Mouse (Mus musculus): ENCODE measurements around the gene Necab2. TPM values are rescaled to one million over a fixed set of nuclear protein-coding genes. Genes with fewer than 3 reads are reported as not detected.

The Necab2 gene
- polyA plus RNA-seq, 1 experiment, result 0.72 TPM

DNA sequence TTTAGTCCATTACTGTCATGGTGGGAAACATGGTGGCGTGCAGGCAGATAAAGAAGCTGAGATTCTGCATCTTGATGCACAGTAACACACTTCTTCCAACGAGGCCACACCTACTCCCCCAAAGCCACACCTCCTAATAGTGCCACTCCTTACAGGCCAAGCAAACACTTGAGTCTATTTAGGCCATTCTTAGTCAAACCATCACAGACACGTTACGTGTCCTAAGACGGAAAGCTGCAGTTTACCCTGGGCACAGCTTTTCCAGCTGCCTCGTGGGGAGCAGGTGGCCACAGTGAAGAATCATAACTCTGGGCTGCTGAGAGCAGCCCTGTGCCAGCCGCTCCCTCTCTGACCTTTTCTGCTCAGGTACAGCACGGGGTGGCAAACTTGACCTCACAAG is 38.2 kb upstream of the Necab2 start:
- no peak overlapping the region for H3K4me3 ChIP-seq (ENCODE audit: low read depth, low read length)
- WGBS, result 76% methylated on average over 8 of the region's 8 CpGs
- TF ChIP-seq CTCF (IDR thresholded peaks at IDR 0.05; ENCODE audit: extremely low read depth, insufficient read length, insufficient replicate concordance, low read depth, low read length) (no peak), POLR2A (IDR thresholded peaks at IDR 0.05; ENCODE audit: low read depth, low read length) (no peak)
- H3K4me1 ChIP-seq (ENCODE audit: control insufficient read depth, insufficient read depth, insufficient read length, low read length), result no peaks in the 10 kb centered on the region; the same call in 1 of the 2 replicates
- no peaks in the 10 kb centered on the region for H3K27me3 ChIP-seq (ENCODE audit: control insufficient read depth, insufficient read depth, low read length)
- H3K36me3 ChIP-seq (ENCODE audit: control insufficient read depth, insufficient read depth, low read length), result peaks cover 33% of the 10 kb centered on the region
- no peak overlapping the region for H3K27ac ChIP-seq (ENCODE audit: insufficient read depth, low read depth, low read length)

DNA sequence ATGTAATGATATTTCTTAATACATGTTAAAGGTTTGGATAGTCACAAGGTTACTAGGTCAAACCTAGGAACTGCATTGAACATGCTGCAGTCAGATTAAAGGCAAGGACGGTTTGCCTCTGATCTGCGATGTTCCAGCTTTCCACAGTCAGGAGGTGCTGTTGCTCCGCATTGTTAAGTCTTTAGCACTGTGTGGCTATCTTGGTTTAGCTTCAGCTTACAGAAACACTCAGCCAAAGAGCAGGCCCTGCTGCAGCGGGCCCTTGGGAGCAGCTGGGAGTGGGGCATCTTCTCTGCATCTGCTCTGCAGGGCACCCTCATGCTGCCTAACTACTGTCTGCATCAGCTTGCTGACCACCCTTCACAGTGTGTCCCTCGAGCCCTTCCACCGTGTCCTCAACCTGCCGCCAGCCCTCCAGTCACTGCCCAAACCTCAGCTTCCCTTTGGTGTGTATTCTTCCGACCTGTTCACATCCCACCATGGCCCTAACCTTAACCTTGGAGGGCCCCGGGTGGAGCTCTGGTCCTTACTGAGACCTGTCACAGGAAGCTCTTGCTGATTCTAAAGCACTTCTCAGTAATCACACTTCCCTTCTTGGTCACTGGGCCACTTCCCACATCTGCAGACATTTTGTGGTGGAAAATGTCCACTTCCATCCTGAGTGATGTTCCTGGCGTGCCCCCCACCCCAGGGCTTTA is 34.3 kb upstream of the Necab2 start:
- Histone ChIP-seq H3K27me3 (ENCODE audit: control insufficient read depth, insufficient read depth, low read length) (no peaks in the 10 kb centered on the region), H3K36me3 (ENCODE audit: control insufficient read depth, insufficient read depth, low read length) (peaks cover 30% of the 10 kb centered on the region), H3K4me1 (ENCODE audit: control insufficient read depth, insufficient read depth, insufficient read length, low read length) (no peaks in the 10 kb centered on the region; the same call in 1 of the 2 replicates), H3K27ac (ENCODE audit: insufficient read depth, low read depth, low read length) (no peak overlapping the region), H3K4me3 (ENCODE audit: low read depth, low read length) (no peak overlapping the region)
- TF ChIP-seq POLR2A (IDR thresholded peaks at IDR 0.05; ENCODE audit: low read depth, low read length) (no peak), CTCF (IDR thresholded peaks at IDR 0.05; ENCODE audit: extremely low read depth, insufficient read length, insufficient replicate concordance, low read depth, low read length) (no peak)
- 57% methylated on average over 10 of the region's 10 CpGs for WGBS

DNA sequence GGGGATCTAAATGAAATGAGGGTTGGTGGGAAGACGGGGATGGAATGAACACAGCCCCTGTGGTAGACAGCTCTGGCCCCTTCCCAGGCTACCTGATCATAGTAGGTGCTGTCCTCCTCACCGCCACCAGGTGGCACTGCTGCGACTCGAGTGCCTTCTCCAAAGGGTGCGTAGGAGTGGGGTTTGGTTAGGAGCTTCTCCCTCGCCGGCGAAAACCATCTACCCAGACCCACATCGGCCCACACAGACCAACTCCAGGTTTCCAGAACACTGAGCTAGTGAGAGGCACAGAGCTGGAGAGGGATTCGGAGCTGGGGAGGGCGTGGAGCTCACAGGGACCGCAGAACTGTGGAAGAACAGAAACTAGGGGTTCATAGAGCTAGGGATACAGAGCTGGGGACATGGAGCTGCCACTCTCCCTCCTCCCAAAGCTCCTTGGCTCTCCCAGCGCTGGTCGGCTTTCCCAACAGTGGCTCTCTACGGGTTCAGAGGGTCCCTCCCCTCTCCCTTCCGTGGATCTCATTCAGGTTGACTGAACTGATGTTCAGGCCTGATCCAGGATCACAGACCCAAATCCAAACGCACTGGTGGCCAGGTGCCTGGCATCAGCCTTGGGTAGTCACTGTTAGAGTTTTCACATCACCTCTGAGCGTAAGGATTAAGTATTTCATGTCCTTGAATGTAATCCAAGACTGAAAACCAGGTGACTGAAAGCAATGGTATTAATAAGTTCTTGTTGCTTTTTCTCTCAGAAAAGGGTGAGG is 33.6 kb upstream of the Necab2 start:
- Histone ChIP-seq H3K27me3 (ENCODE audit: control insufficient read depth, insufficient read depth, low read length) (no peaks in the 10 kb centered on the region), H3K27ac (ENCODE audit: insufficient read depth, low read depth, low read length) (no peak overlapping the region), H3K4me1 (ENCODE audit: control insufficient read depth, insufficient read depth, insufficient read length, low read length) (no peaks in the 10 kb centered on the region; the same call in 1 of the 2 replicates), H3K36me3 (ENCODE audit: control insufficient read depth, insufficient read depth, low read length) (peaks cover 29% of the 10 kb centered on the region), H3K4me3 (ENCODE audit: low read depth, low read length) (peak overlapping the region; percentile 34; the same call in 1 of the 2 replicates)
- 16% methylated on average over 18 of the region's 18 CpGs for WGBS
- peak; percentile 91 for TF ChIP-seq CTCF (IDR thresholded peaks at IDR 0.05; ENCODE audit: extremely low read depth, insufficient read length, insufficient replicate concordance, low read depth, low read length)
- no peak for TF ChIP-seq POLR2A (IDR thresholded peaks at IDR 0.05; ENCODE audit: low read depth, low read length)

- no peaks in the 10 kb centered on the region for H3K27me3 ChIP-seq (ENCODE audit: control insufficient read depth, insufficient read depth, low read length)
- no peaks in the 10 kb centered on the region; the same call in 1 of the 2 replicates for H3K4me1 ChIP-seq (ENCODE audit: control insufficient read depth, insufficient read depth, insufficient read length, low read length)
- whole genome bisulfite sequencing, result 87% methylated on average over 10 of the region's 10 CpGs
- H3K4me3 ChIP-seq (ENCODE audit: low read depth, low read length), result no peak overlapping the region
- peaks cover 25% of the 10 kb centered on the region for H3K36me3 ChIP-seq (ENCODE audit: control insufficient read depth, insufficient read depth, low read length)
- no peak overlapping the region for H3K27ac ChIP-seq (ENCODE audit: insufficient read depth, low read depth, low read length)
- TF ChIP-seq CTCF (IDR thresholded peaks at IDR 0.05; ENCODE audit: extremely low read depth, insufficient read length, insufficient replicate concordance, low read depth, low read length), result no peak
- no peak for TF ChIP-seq POLR2A (IDR thresholded peaks at IDR 0.05; ENCODE audit: low read depth, low read length)
These were observed 32.9 kb upstream of the Necab2 start for GRCm38 (mm10) chr8:119413605-119414004.

GRCm38 (mm10) chr8:119420318-119420717 is 26.2 kb upstream of the Necab2 start:
- no peaks in the 10 kb centered on the region for H3K36me3 ChIP-seq (ENCODE audit: control insufficient read depth, insufficient read depth, low read length)
- H3K27ac ChIP-seq (ENCODE audit: insufficient read depth, low read depth, low read length), result no peak overlapping the region
- H3K4me3 ChIP-seq (ENCODE audit: low read depth, low read length), result no peak overlapping the region
- WGBS, result 86% methylated on average over 7 of the region's 7 CpGs
- no peak for TF ChIP-seq POLR2A (IDR thresholded peaks at IDR 0.05; ENCODE audit: low read depth, low read length)
- no peak for TF ChIP-seq CTCF (IDR thresholded peaks at IDR 0.05; ENCODE audit: extremely low read depth, insufficient read length, insufficient replicate concordance, low read depth, low read length)
- peaks cover 23% of the 10 kb centered on the region for H3K4me1 ChIP-seq (ENCODE audit: control insufficient read depth, insufficient read depth, insufficient read length, low read length)
- H3K27me3 ChIP-seq (ENCODE audit: control insufficient read depth, insufficient read depth, low read length), result no peaks in the 10 kb centered on the region

DNA sequence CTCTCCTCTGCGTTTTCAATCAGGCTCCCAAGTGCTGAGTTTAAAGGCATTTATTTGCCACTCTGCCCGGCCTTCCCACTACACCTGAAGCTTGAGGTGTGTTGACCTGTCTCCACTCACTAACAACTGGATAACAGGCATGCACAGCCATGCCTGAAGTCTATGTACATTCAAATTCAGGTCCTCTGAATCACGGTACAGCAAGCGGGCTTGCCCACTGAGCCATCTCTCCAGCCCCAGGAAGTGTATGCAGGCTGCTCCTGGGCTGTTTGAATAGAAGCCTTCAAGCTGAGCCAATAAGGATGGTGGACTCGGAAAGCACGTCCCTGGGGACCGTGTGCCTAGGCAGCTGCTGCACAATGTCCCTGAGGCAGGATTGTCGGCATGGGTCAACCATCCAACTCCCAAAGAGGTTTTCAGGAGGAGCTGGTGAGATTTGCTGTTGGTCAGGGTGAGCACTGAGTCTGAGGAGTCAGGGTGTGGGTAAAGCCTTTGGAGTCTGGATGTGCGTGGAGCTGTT is 24.9 kb upstream of the Necab2 start:
- H3K4me1 ChIP-seq (ENCODE audit: control insufficient read depth, insufficient read depth, insufficient read length, low read length), result peaks cover 29% of the 10 kb centered on the region
- no peaks in the 10 kb centered on the region for H3K27me3 ChIP-seq (ENCODE audit: control insufficient read depth, insufficient read depth, low read length)
- H3K4me3 ChIP-seq (ENCODE audit: low read depth, low read length), result no peak overlapping the region
- no peaks in the 10 kb centered on the region for H3K36me3 ChIP-seq (ENCODE audit: control insufficient read depth, insufficient read depth, low read length)
- H3K27ac ChIP-seq (ENCODE audit: insufficient read depth, low read depth, low read length), result peak overlapping the region; percentile 15; the same call in 1 of the 2 replicates
- TF ChIP-seq POLR2A (IDR thresholded peaks at IDR 0.05; ENCODE audit: low read depth, low read length), result no peak
- TF ChIP-seq CTCF (IDR thresholded peaks at IDR 0.05; ENCODE audit: extremely low read depth, insufficient read length, insufficient replicate concordance, low read depth, low read length), result no peak
- 83% methylated on average over 9 of the region's 9 CpGs for WGBS

All from small intestine, adult 2 months (tissue).